Mouse (Mus musculus) midbrain, embryonic 12.5 days (tissue): Measurements from ENCODE around the gene Elane. TPM values are rescaled to one million over a fixed set of nuclear protein-coding genes. Genes with fewer than 3 reads are reported as not detected.

ENCODE experiments used
- microRNA-seq: library from miRNA; unstranded; fragments of <30 nt; microRNA quantifications from one replicate; pipeline ENCODE4, GENCODE M21; 2017
- polyA plus RNA-seq: library from polyadenylated mRNA; unstranded; fragments of >200 nt; fragmentation: Nextera tagmentation; extraction: Ambion mirVana; gene quantifications from 2 replicates; pipeline ENCODE4 v1.2.1, GENCODE M21; 2016

Elane gene
- polyA plus RNA-seq, 1 experiment from 2014 or later: not detected

Small RNA genes within 50 kb of the gene (microRNA-seq; reads per million reads assigned to microRNA genes)
- gene Mir6910: not detected

Other genes starting within 250 kb of the Elane start
- 22.8 and 23.3 TPM in 2 replicates for gene Shc2, start 248.3 kb upstream of the Elane start, polyA plus RNA-seq
- not detected in 2 replicates for gene Odf3l2, start 240.5 kb upstream of the Elane start, polyA plus RNA-seq
- gene Madcam1, start 221.7 kb upstream of the Elane start, polyA plus RNA-seq: 0.60 and 1.7 TPM in 2 replicates
- 62.4 and 72.3 TPM in 2 replicates for gene Tpgs1, start 216.9 kb upstream of the Elane start, polyA plus RNA-seq
- 139 and 156 TPM in 2 replicates for gene Cdc34, start 204.1 kb upstream of the Elane start, polyA plus RNA-seq
- 1.4 TPM in 2 replicates for gene Gzmm, start 197.2 kb upstream of the Elane start, polyA plus RNA-seq
- 540 and 588 TPM in 2 replicates for gene Bsg, start 181.8 kb upstream of the Elane start, polyA plus RNA-seq
- gene Hcn2, start 169.6 kb upstream of the Elane start, polyA plus RNA-seq: 0.18 and 0.25 TPM in 2 replicates
- gene Polrmt, start 139.7 kb upstream of the Elane start, polyA plus RNA-seq: 45.3 and 46.3 TPM in 2 replicates
- 0.48 and 0.55 TPM in 2 replicates for gene Fgf22, start 131.2 kb upstream of the Elane start, polyA plus RNA-seq
- gene Rnf126, start 119.3 kb upstream of the Elane start, polyA plus RNA-seq: 98.8 and 104 TPM in 2 replicates
- 1.0 and 1.6 TPM in 2 replicates for gene Fstl3, start 109.0 kb upstream of the Elane start, polyA plus RNA-seq
- 0.27 TPM in 1 of 2 replicates, not detected in the other for gene Prss57, start 95.3 kb upstream of the Elane start, polyA plus RNA-seq
- 198 and 204 TPM in 2 replicates for gene Palm, start 92.7 kb upstream of the Elane start, polyA plus RNA-seq
- 0.94 and 1.0 TPM in 2 replicates for gene Misp, start 65.3 kb upstream of the Elane start, polyA plus RNA-seq
- 202 TPM in 2 replicates for gene Ptbp1, start 31.8 kb upstream of the Elane start, polyA plus RNA-seq
- gene Prtn3, start 11.8 kb upstream of the Elane start, polyA plus RNA-seq: 14.3 and 16.7 TPM in 2 replicates
- 296 and 302 TPM in 2 replicates for gene Plppr3, start 11.6 kb upstream of the Elane start, polyA plus RNA-seq
- not detected in 2 replicates for gene Cfd, start 4.6 kb downstream of the Elane start, polyA plus RNA-seq
- 65.4 and 68.4 TPM in 2 replicates for gene Med16, start 22.7 kb downstream of the Elane start, polyA plus RNA-seq
- 27.9 and 34.2 TPM in 2 replicates for gene Gm26602, start 24.6 kb downstream of the Elane start, polyA plus RNA-seq
- 1.4 and 1.5 TPM in 2 replicates for gene Kiss1r, start 30.7 kb downstream of the Elane start, polyA plus RNA-seq
- 157 and 167 TPM in 2 replicates for gene R3hdm4, start 35.0 kb downstream of the Elane start, polyA plus RNA-seq
- 4.0 and 5.6 TPM in 2 replicates for gene Arid3a, start 40.8 kb downstream of the Elane start, polyA plus RNA-seq
- gene Wdr18, start 73.9 kb downstream of the Elane start, polyA plus RNA-seq: 90.4 and 97.0 TPM in 2 replicates
- gene Grin3b, start 84.5 kb downstream of the Elane start, polyA plus RNA-seq: 0.39 and 0.54 TPM in 2 replicates
- 19.3 and 20.9 TPM in 2 replicates for gene Tmem259, start 98.1 kb downstream of the Elane start, polyA plus RNA-seq
- 109 and 168 TPM in 2 replicates for gene Cnn2, start 102.3 kb downstream of the Elane start, polyA plus RNA-seq
- gene Abca7, start 110.2 kb downstream of the Elane start, polyA plus RNA-seq: 7.6 and 8.5 TPM in 2 replicates
- 4.5 and 5.6 TPM in 2 replicates for gene Arhgap45, start 130.4 kb downstream of the Elane start, polyA plus RNA-seq
- 172 and 173 TPM in 2 replicates for gene Polr2e, start 153.5 kb downstream of the Elane start, polyA plus RNA-seq
- 483 and 524 TPM in 2 replicates for gene Gpx4, start 160.9 kb downstream of the Elane start, polyA plus RNA-seq
- 14.7 and 15.7 TPM in 2 replicates for gene Sbno2, start 219.3 kb downstream of the Elane start, polyA plus RNA-seq
- gene Stk11, start 229.6 kb downstream of the Elane start, polyA plus RNA-seq: 16.7 and 20.3 TPM in 2 replicates